In the genomic region with DNA sequence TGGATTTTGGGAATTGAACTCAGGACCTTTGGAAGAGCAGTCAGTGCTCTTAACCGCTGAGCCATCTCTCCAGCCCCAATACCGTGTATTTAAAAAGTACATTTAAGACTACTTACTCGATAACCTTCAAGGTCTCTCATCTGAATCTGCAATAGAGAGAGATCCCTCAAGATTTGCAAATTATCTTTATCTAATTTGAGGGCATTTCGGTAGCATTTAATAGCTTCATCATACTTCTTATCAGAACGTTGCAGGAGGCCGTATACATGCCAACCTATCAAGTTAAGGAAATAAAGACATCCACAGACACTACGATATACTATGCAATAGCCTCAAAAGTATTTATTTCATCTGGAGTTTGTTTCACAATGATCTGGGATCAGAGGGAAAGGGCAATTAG, we compare ENCODE assay signal across 1 mouse cellular context.
TF ChIP-seq lines count a peak whose summit lies in the region.

No protein-coding gene starts in this region.

TF ChIP-seq in MEL, 35 proteins besides CTCF, POLR2A, EP300 and RAD21 (continued from another document):
- TF ChIP-seq ELF1 (IDR thresholded peaks at IDR 0.05; ENCODE audit: low read depth, low read length) (no peak), JUND (IDR thresholded peaks at IDR 0.05; ENCODE audit: low read depth, low read length) (no peak), TAL1 (IDR thresholded peaks at IDR 0.05; ENCODE audit: low read length) (peak; percentile 33)
